ENCODE assay signal across 24 mouse cellular contexts in genomic region chr13:55500575-55500974, GRCm38 (mm10). TPM values are rescaled to one million over a fixed set of nuclear protein-coding genes. Genes with fewer than 3 reads are reported as not detected.
DNase-seq lines count a peak whose midpoint lies in the region; ATAC-seq and TF ChIP-seq lines count a peak whose summit lies in the region.
"Had no signal": no experiment of that assay in that cellular context is flagged by ENCODE, and none has a peak within 500 bp of the region (broad histone marks: within the 10 kb centered on the region; RNA-seq: fewer than 3 reads in every experiment).

No protein-coding gene starts in this region.

- 0 out of 2 replicates have a peak overlapping the region, but pooled peaks have one; percentile 4 for H3K9ac ChIP-seq in limb, embryonic 13.5 days
- no peak overlapping the region for H3K9ac ChIP-seq in lung, postnatal 0 days (replicated peaks; ENCODE audit: low read depth)
- H3K9ac ChIP-seq: forebrain, embryonic 13.5 days; heart, embryonic 13.5 days; hindbrain, embryonic 13.5 days had no signal

- no peaks in the 10 kb centered on the region for H3K9me3 ChIP-seq in limb, embryonic 13.5 days
- no peaks in the 10 kb centered on the region for H3K9me3 ChIP-seq in limb, embryonic 10.5 days (replicated peaks)
- no peaks in the 10 kb centered on the region for H3K9me3 ChIP-seq in lung, postnatal 0 days (ENCODE audit: low read length)
- H3K9me3 ChIP-seq: forebrain, embryonic 10.5 days; forebrain, embryonic 13.5 days; heart, embryonic 10.5 days; heart, embryonic 13.5 days; hindbrain, embryonic 13.5 days had no signal

- 77% methylated on average over 10 of the region's 10 CpGs for WGBS in limb, embryonic 13.5 days
- WGBS in limb, embryonic 10.5 days: 76% methylated on average over 10 of the region's 10 CpGs
- WGBS in lung, postnatal 0 days: 49% methylated on average over 10 of the region's 10 CpGs

- no peak overlapping the region for H3K27ac ChIP-seq in limb, embryonic 13.5 days
- H3K27ac ChIP-seq in limb, embryonic 10.5 days: no peak overlapping the region
- no peak overlapping the region for H3K27ac ChIP-seq in lung, postnatal 0 days (ENCODE audit: low read length)
- H3K27ac ChIP-seq: forebrain, embryonic 10.5 days; forebrain, embryonic 13.5 days; heart, adult 2 months; heart, embryonic 10.5 days; heart, embryonic 13.5 days; hindbrain, embryonic 13.5 days had no signal

- H3K36me3 ChIP-seq in limb, embryonic 13.5 days: peaks cover 78% of the 10 kb centered on the region
- H3K36me3 ChIP-seq in limb, embryonic 10.5 days: peaks cover 89% of the 10 kb centered on the region
- peaks cover 19% of the 10 kb centered on the region for H3K36me3 ChIP-seq in lung, postnatal 0 days (ENCODE audit: insufficient read depth, low read length)
- peaks cover 48% of the 10 kb centered on the region for H3K36me3 ChIP-seq in myocyte (ENCODE audit: control insufficient read depth, insufficient read depth)

- H3K4me2 ChIP-seq in limb, embryonic 13.5 days (replicated peaks): no peak overlapping the region
- H3K4me2 ChIP-seq in lung, postnatal 0 days (replicated peaks; ENCODE audit: low read depth, low read length): no peak overlapping the region
- H3K4me2 ChIP-seq in myocyte (ENCODE audit: low read depth): no peak overlapping the region
- H3K4me2 ChIP-seq: forebrain, embryonic 13.5 days; heart, embryonic 13.5 days; hindbrain, embryonic 13.5 days had no signal

- H3K79me2 ChIP-seq in myocyte (ENCODE audit: control insufficient read depth, insufficient read depth): peaks cover 9% of the 10 kb centered on the region

- no peak overlapping the region for H3ac ChIP-seq in myocyte (ENCODE audit: control insufficient read depth, insufficient read length)

- no peak for TF ChIP-seq CTCF in lung, postnatal 0 days (IDR thresholded peaks at IDR 0.05)

- peak; percentile 79 for TF ChIP-seq EP300 in lung, postnatal 0 days (IDR thresholded peaks at IDR 0.05)

- H3K4me3 ChIP-seq in limb, embryonic 13.5 days: no peak overlapping the region
- H3K4me3 ChIP-seq in limb, embryonic 10.5 days: no peak overlapping the region
- no peak overlapping the region for H3K4me3 ChIP-seq in lung, postnatal 0 days (ENCODE audit: low read depth, low read length)
- H3K4me3 ChIP-seq in myocyte: no peak overlapping the region
- H3K4me3 ChIP-seq: forebrain, embryonic 10.5 days; forebrain, embryonic 13.5 days; heart, adult 2 months; heart, embryonic 10.5 days; heart, embryonic 13.5 days; hindbrain, embryonic 13.5 days had no signal

- no peak for DNase-seq in limb, embryonic 10.5 days (ENCODE audit: low spot score)
- DNase-seq in lung, postnatal 0 days (ENCODE audit: low spot score): peak; percentile 88
- DNase-seq in lung, postnatal 25 days (ENCODE audit: low spot score): peak; percentile 75
- DNase-seq in left cerebral cortex, adult 11 months (ENCODE audit: low spot score): no peak
- no peak for DNase-seq in layer of hippocampus, adult 9-11 months
- DNase-seq in yolk sac, embryonic 10.5 days (ENCODE audit: low spot score): no peak
- DNase-seq: adrenal gland, postnatal 10 days; adrenal gland, postnatal 36 days; cerebellum, adult 18-20 months; cerebellum, adult 9-10 months; cerebellum, postnatal 14 days; gastrocnemius, postnatal 10 days; gastrocnemius, postnatal 36 days; heart, adult 2 months; heart, postnatal 14 days had no signal

- ATAC-seq in limb, embryonic 13.5 days (ENCODE audit: low FRiP score, low read depth): no peak
- peak; percentile 89 for ATAC-seq in lung, postnatal 0 days
- ATAC-seq: activated CD4-positive, CD25-positive, alpha-beta regulatory T cell, adult 4 months; forebrain, embryonic 13.5 days; forebrain, embryonic 16.5 days had no signal

- TF ChIP-seq POLR2A in myocyte (IDR thresholded peaks at IDR 0.05; ENCODE audit: insufficient read length, low read depth): peak; percentile 14

- peaks cover 10% of the 10 kb centered on the region for H3K4me1 ChIP-seq in limb, embryonic 13.5 days
- H3K4me1 ChIP-seq in limb, embryonic 10.5 days: peaks cover 12% of the 10 kb centered on the region
- H3K4me1 ChIP-seq in lung, postnatal 0 days (ENCODE audit: insufficient read depth, low read depth, low read length): no peaks in the 10 kb centered on the region; the same call in 1 of the 2 replicates

- no peaks in the 10 kb centered on the region for H3K27me3 ChIP-seq in limb, embryonic 13.5 days
- H3K27me3 ChIP-seq in limb, embryonic 10.5 days (ENCODE audit: low read depth, poor library complexity, severe bottlenecking): no peaks in the 10 kb centered on the region
- peaks cover 12% of the 10 kb centered on the region for H3K27me3 ChIP-seq in lung, postnatal 0 days (replicated peaks; ENCODE audit: insufficient read depth, low read length)
- H3K27me3 ChIP-seq in myocyte (ENCODE audit: control insufficient read depth, insufficient read depth, insufficient read length): no peaks in the 10 kb centered on the region
- H3K27me3 ChIP-seq: forebrain, embryonic 13.5 days; hindbrain, embryonic 13.5 days had no signal

TF ChIP-seq in myocyte, 11 proteins besides CTCF, POLR2A, EP300 and RAD21:
- TF ChIP-seq TCF12 (IDR thresholded peaks at IDR 0.05; ENCODE audit: insufficient read depth, poor library complexity, severe bottlenecking) (no peak), TCF3 (IDR thresholded peaks at IDR 0.05; ENCODE audit: insufficient read length, low read depth) (no peak), USF1 (IDR thresholded peaks at IDR 0.05; ENCODE audit: low read depth) (no peak), MAX (IDR thresholded peaks at IDR 0.05; ENCODE audit: low read depth) (no peak), E2F4 (IDR thresholded peaks at IDR 0.05; ENCODE audit: insufficient read depth) (no peak), REST (IDR thresholded peaks at IDR 0.05; ENCODE audit: insufficient read depth, insufficient read length) (no peak), MYOD1 (IDR thresholded peaks at IDR 0.05; ENCODE audit: control insufficient read depth in 1 of 3, insufficient read length in 2 of 3, low read depth in 2 of 3) (no peak), SRF (IDR thresholded peaks at IDR 0.05; ENCODE audit: control insufficient read depth, insufficient read length, low read depth) (no peak), POLR2AphosphoS2 (IDR thresholded peaks at IDR 0.05; ENCODE audit: insufficient read length, low read depth) (peak; percentile 51)

RNA-seq across cellular contexts. Expression of gene Dbn1, which starts 12.7 kb away (rescaled TPM):
- polyA plus RNA-seq in limb, embryonic 13.5 days (2015; fragmentation: Nextera tagmentation; extraction: Ambion mirVana): 297 and 304 TPM in 2 replicates
- 346 and 417 TPM in 2 replicates for polyA plus RNA-seq in limb, embryonic 10.5 days (2016; fragmentation: Nextera tagmentation; extraction: Ambion mirVana)
- polyA plus RNA-seq in lung, postnatal 0 days (2015; fragmentation: Nextera tagmentation; extraction: Ambion mirVana): 43.0 and 50.6 TPM in 2 replicates
- 165 TPM for polyA plus RNA-seq in myocyte (2012; fragmentation: generic; extraction: Trizol)

RNA-seq across cellular contexts. Expression of gene Pdlim7, which starts 12.9 kb away (rescaled TPM):
- 175 and 181 TPM in 2 replicates for polyA plus RNA-seq in limb, embryonic 13.5 days (2015; fragmentation: Nextera tagmentation; extraction: Ambion mirVana)
- 202 and 206 TPM in 2 replicates for polyA plus RNA-seq in limb, embryonic 10.5 days (2016; fragmentation: Nextera tagmentation; extraction: Ambion mirVana)
- 109 and 111 TPM in 2 replicates for polyA plus RNA-seq in lung, postnatal 0 days (2015; fragmentation: Nextera tagmentation; extraction: Ambion mirVana)
- 553 TPM for polyA plus RNA-seq in myocyte (2012; fragmentation: generic; extraction: Trizol)

RNA-seq across cellular contexts. Expression of gene Dok3, which starts 28.5 kb away (rescaled TPM):
- polyA plus RNA-seq in limb, embryonic 13.5 days (2015; fragmentation: Nextera tagmentation; extraction: Ambion mirVana): 2.3 and 2.9 TPM in 2 replicates
- 2.7 and 2.9 TPM in 2 replicates for polyA plus RNA-seq in limb, embryonic 10.5 days (2016; fragmentation: Nextera tagmentation; extraction: Ambion mirVana)
- polyA plus RNA-seq in lung, postnatal 0 days (2015; fragmentation: Nextera tagmentation; extraction: Ambion mirVana): 8.1 and 9.1 TPM in 2 replicates
- polyA plus RNA-seq in myocyte (2012; fragmentation: generic; extraction: Trizol): 1.00 TPM

RNA-seq across cellular contexts. Expression of gene Ddx41, which starts 35.9 kb away (rescaled TPM):
- 71.4 and 73.4 TPM in 2 replicates for polyA plus RNA-seq in limb, embryonic 13.5 days (2015; fragmentation: Nextera tagmentation; extraction: Ambion mirVana)
- 94.0 and 102 TPM in 2 replicates for polyA plus RNA-seq in limb, embryonic 10.5 days (2016; fragmentation: Nextera tagmentation; extraction: Ambion mirVana)
- polyA plus RNA-seq in lung, postnatal 0 days (2015; fragmentation: Nextera tagmentation; extraction: Ambion mirVana): 35.3 and 36.8 TPM in 2 replicates
- 33.3 TPM for polyA plus RNA-seq in myocyte (2012; fragmentation: generic; extraction: Trizol)

RNA-seq across cellular contexts. Expression of gene Prr7, which starts 36.5 kb away (rescaled TPM):
- polyA plus RNA-seq in limb, embryonic 13.5 days (2015; fragmentation: Nextera tagmentation; extraction: Ambion mirVana): 0.79 and 0.87 TPM in 2 replicates
- polyA plus RNA-seq in limb, embryonic 10.5 days (2016; fragmentation: Nextera tagmentation; extraction: Ambion mirVana): 0.34 and 0.35 TPM in 2 replicates
- polyA plus RNA-seq in lung, postnatal 0 days (2015; fragmentation: Nextera tagmentation; extraction: Ambion mirVana): 0.17 and 0.45 TPM in 2 replicates
- 5.1 TPM for polyA plus RNA-seq in myocyte (2012; fragmentation: generic; extraction: Trizol)
- polyA plus RNA-seq: activated CD4-positive, CD25-positive, alpha-beta regulatory T cell, adult 4 months; heart, embryonic 13.5 days had no signal

Comparison
In these comparisons a context has a peak if more than half of its experiments do, and no peak if none do; other contexts are left out.
1. DNase-seq: peak in lung, postnatal 0 days (single experiment) and lung, postnatal 25 days (single experiment); none in limb, embryonic 10.5 days (single experiment), left cerebral cortex, adult 11 months (single experiment), layer of hippocampus, adult 9-11 months (single experiment) and yolk sac, embryonic 10.5 days (single experiment).